Mouse (Mus musculus): ENCODE measurements around the gene 4930402F06Rik.

GRCm38 (mm10) chr2:35433428-35433827 lies 36.5 kb upstream of the 4930402F06Rik start:
- TF ChIP-seq CTCF (IDR thresholded peaks at IDR 0.05; ENCODE audit: borderline replicate concordance, extremely low read depth, insufficient read depth, insufficient read length) (no peak), POLR2A (IDR thresholded peaks at IDR 0.05; ENCODE audit: borderline replicate concordance, extremely low read depth, insufficient read depth, insufficient read length, poor library complexity, severe bottlenecking) (no peak)
